Mouse (Mus musculus): ENCODE measurements at regions not wholly inside any gene's neighbourhood (a gene's known extent, or its start where the extent isn't known, plus 50 kb on each side); places are given as distances from the start of the nearest gene placed in this dataset.
A peak's percentile ranks its signal among the peaks of the same experiment; 100 is the strongest.

- no peaks in the 10 kb centered on the region for H3K4me1 ChIP-seq (ENCODE audit: control insufficient read depth, insufficient read depth, low read length)
Observed at GRCm38 (mm10) chr10:14333344-14333743, 212.1 kb downstream of the Adgrg6 start.

GRCm38 (mm10) chr10:14332688-14333117 lies 212.8 kb downstream of the Adgrg6 start:
- Histone ChIP-seq H3K4me1 (ENCODE audit: control insufficient read depth, insufficient read depth, low read length) (no peaks in the 10 kb centered on the region), H3K4me3 (ENCODE audit: control insufficient read depth, low read depth, low read length) (no peak overlapping the region), H3K36me3 (ENCODE audit: control insufficient read depth, insufficient read depth, low read length) (no peaks in the 10 kb centered on the region), H3K27me3 (ENCODE audit: control insufficient read depth, insufficient read depth, low read length) (no peaks in the 10 kb centered on the region), H3K27ac (ENCODE audit: control insufficient read depth, insufficient read depth, low read depth, low read length) (no peak overlapping the region)
- TF ChIP-seq CTCF (IDR thresholded peaks at IDR 0.05; ENCODE audit: control insufficient read depth, insufficient read depth, insufficient replicate concordance, low read depth, low read length) (no peak), POLR2A (IDR thresholded peaks at IDR 0.05; ENCODE audit: control insufficient read depth, low read depth, low read length) (no peak)

More at GRCm38 (mm10) chr10:14333344-14333743, 212.1 kb downstream of the Adgrg6 start:
- no peak overlapping the region for H3K27ac ChIP-seq (ENCODE audit: control insufficient read depth, insufficient read depth, low read depth, low read length)
- H3K4me3 ChIP-seq (ENCODE audit: control insufficient read depth, low read depth, low read length), result no peak overlapping the region
- no peaks in the 10 kb centered on the region for H3K27me3 ChIP-seq (ENCODE audit: control insufficient read depth, insufficient read depth, low read length)
- H3K36me3 ChIP-seq (ENCODE audit: control insufficient read depth, insufficient read depth, low read length), result no peaks in the 10 kb centered on the region
- TF ChIP-seq POLR2A (IDR thresholded peaks at IDR 0.05; ENCODE audit: control insufficient read depth, low read depth, low read length) (no peak), CTCF (IDR thresholded peaks at IDR 0.05; ENCODE audit: control insufficient read depth, insufficient read depth, insufficient replicate concordance, low read depth, low read length) (no peak)

- Histone ChIP-seq H3K4me1 (ENCODE audit: control insufficient read depth, insufficient read depth, low read length) (no peaks in the 10 kb centered on the region), H3K27ac (ENCODE audit: control insufficient read depth, insufficient read depth, low read depth, low read length) (no peak overlapping the region), H3K27me3 (ENCODE audit: control insufficient read depth, insufficient read depth, low read length) (no peaks in the 10 kb centered on the region), H3K4me3 (ENCODE audit: control insufficient read depth, low read depth, low read length) (no peak overlapping the region), H3K36me3 (ENCODE audit: control insufficient read depth, insufficient read depth, low read length) (no peaks in the 10 kb centered on the region)
- no peak for TF ChIP-seq CTCF (IDR thresholded peaks at IDR 0.05; ENCODE audit: control insufficient read depth, insufficient read depth, insufficient replicate concordance, low read depth, low read length)
- no peak for TF ChIP-seq POLR2A (IDR thresholded peaks at IDR 0.05; ENCODE audit: control insufficient read depth, low read depth, low read length)
Observed at GRCm38 (mm10) chr10:14328846-14329245, 216.6 kb downstream of the Adgrg6 start.

- TF ChIP-seq POLR2A (IDR thresholded peaks at IDR 0.05; ENCODE audit: control insufficient read depth, low read depth, low read length) (no peak), CTCF (IDR thresholded peaks at IDR 0.05; ENCODE audit: control insufficient read depth, insufficient read depth, insufficient replicate concordance, low read depth, low read length) (no peak)
- no peak overlapping the region for H3K4me3 ChIP-seq (ENCODE audit: control insufficient read depth, low read depth, low read length)
Observed at GRCm38 (mm10) chr10:14326229-14326628, 219.2 kb downstream of the Adgrg6 start.

GRCm38 (mm10) chr10:14321503-14321902 lies 224.0 kb downstream of the Adgrg6 start:
- Histone ChIP-seq H3K4me3 (ENCODE audit: control insufficient read depth, low read depth, low read length) (no peak overlapping the region), H3K27me3 (ENCODE audit: control insufficient read depth, insufficient read depth, low read length) (no peaks in the 10 kb centered on the region), H3K36me3 (ENCODE audit: control insufficient read depth, insufficient read depth, low read length) (no peaks in the 10 kb centered on the region), H3K4me1 (ENCODE audit: control insufficient read depth, insufficient read depth, low read length) (no peaks in the 10 kb centered on the region), H3K27ac (ENCODE audit: control insufficient read depth, insufficient read depth, low read depth, low read length) (no peak overlapping the region)
- TF ChIP-seq POLR2A (IDR thresholded peaks at IDR 0.05; ENCODE audit: control insufficient read depth, low read depth, low read length), result no peak
- peak; percentile 43; the same call in 1 of the 2 replicates for TF ChIP-seq CTCF (IDR thresholded peaks at IDR 0.05; ENCODE audit: control insufficient read depth, insufficient read depth, insufficient replicate concordance, low read depth, low read length)

More at GRCm38 (mm10) chr10:14326229-14326628, 219.2 kb downstream of the Adgrg6 start:
- H3K4me1 ChIP-seq (ENCODE audit: control insufficient read depth, insufficient read depth, low read length), result no peaks in the 10 kb centered on the region
- no peaks in the 10 kb centered on the region for H3K27me3 ChIP-seq (ENCODE audit: control insufficient read depth, insufficient read depth, low read length)
- H3K27ac ChIP-seq (ENCODE audit: control insufficient read depth, insufficient read depth, low read depth, low read length), result no peak overlapping the region
- H3K36me3 ChIP-seq (ENCODE audit: control insufficient read depth, insufficient read depth, low read length), result no peaks in the 10 kb centered on the region

GRCm38 (mm10) chr10:14315232-14315631 lies 230.2 kb downstream of the Adgrg6 start:
- Histone ChIP-seq H3K27me3 (ENCODE audit: control insufficient read depth, insufficient read depth, low read length) (no peaks in the 10 kb centered on the region), H3K36me3 (ENCODE audit: control insufficient read depth, insufficient read depth, low read length) (no peaks in the 10 kb centered on the region), H3K4me1 (ENCODE audit: control insufficient read depth, insufficient read depth, low read length) (no peaks in the 10 kb centered on the region), H3K27ac (ENCODE audit: control insufficient read depth, insufficient read depth, low read depth, low read length) (no peak overlapping the region), H3K4me3 (ENCODE audit: control insufficient read depth, low read depth, low read length) (no peak overlapping the region)
- TF ChIP-seq POLR2A (IDR thresholded peaks at IDR 0.05; ENCODE audit: control insufficient read depth, low read depth, low read length), result no peak

GRCm38 (mm10) chr10:14314607-14315006 lies 230.9 kb downstream of the Adgrg6 start:
- TF ChIP-seq POLR2A (IDR thresholded peaks at IDR 0.05; ENCODE audit: control insufficient read depth, low read depth, low read length) (no peak), CTCF (IDR thresholded peaks at IDR 0.05; ENCODE audit: control insufficient read depth, insufficient read depth, insufficient replicate concordance, low read depth, low read length) (no peak)
- no peak overlapping the region for H3K27ac ChIP-seq (ENCODE audit: control insufficient read depth, insufficient read depth, low read depth, low read length)
- no peak overlapping the region for H3K4me3 ChIP-seq (ENCODE audit: control insufficient read depth, low read depth, low read length)
- H3K36me3 ChIP-seq (ENCODE audit: control insufficient read depth, insufficient read depth, low read length), result no peaks in the 10 kb centered on the region
- H3K27me3 ChIP-seq (ENCODE audit: control insufficient read depth, insufficient read depth, low read length), result no peaks in the 10 kb centered on the region
- no peaks in the 10 kb centered on the region for H3K4me1 ChIP-seq (ENCODE audit: control insufficient read depth, insufficient read depth, low read length)
